Mouse (Mus musculus) myocyte (in vitro differentiated cells): ENCODE data around the gene Hspa1b.
"Not testable (repeated sequence)": the region's sequence is repeated elsewhere in the genome, so short reads cannot be mapped to it uniquely, and the experiment has no call there.

ENCODE experiments used
- MYOG ChIP-seq, 3 experiments: IDR thresholded peaks; one replicate each; pipeline ENCODE4 v1.6.1; 2011; ENCODE audit warnings: control low read depth in 2 of 3, low read depth in 2 of 3, mild to moderate bottlenecking in 2 of 3; ENCODE audit not compliant: insufficient read length in 2 of 3, control insufficient read depth in 1 of 3, insufficient read depth in 1 of 3
- POLR2A ChIP-seq: IDR thresholded peaks from one replicate; pipeline ENCODE4 v1.6.1; 2011; ENCODE audit warnings: low read depth, mild to moderate bottlenecking, control low read depth, moderate library complexity; ENCODE audit not compliant: insufficient read length

DNA sequence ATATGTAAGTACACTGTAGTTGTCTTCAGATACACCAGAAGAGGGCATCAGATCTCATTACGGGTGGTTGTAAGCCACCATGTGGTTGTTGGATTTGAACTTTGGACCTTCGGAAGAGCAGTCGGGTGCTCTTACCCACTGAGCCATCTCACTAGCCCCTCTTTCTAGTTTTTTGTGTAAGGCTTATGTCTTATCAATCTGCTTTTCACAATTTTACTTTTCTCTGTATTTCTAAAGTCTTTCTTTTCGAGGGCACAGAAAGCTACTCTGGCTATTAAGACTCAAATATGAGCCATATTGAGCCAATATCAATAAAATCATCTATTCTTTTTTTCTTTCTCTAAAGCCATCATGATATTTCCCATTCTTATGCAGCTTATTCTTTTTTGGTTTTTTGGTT, 36.2 kb upstream of the Hspa1b start:
- not testable (repeated sequence) for TF ChIP-seq POLR2A; MYOG (IDR thresholded peaks at IDR 0.05; ENCODE audit: control insufficient read depth in 1 of 3, insufficient read depth in 1 of 3, insufficient read length in 2 of 3, low read depth in 2 of 3)
